Mouse (Mus musculus): ENCODE data around the gene Cir1.

The Cir1 gene

GRCm38 (mm10) chr2:73312152-73313116 lies at the start of gene Cir1, which contains the start of gene Scrn3:
Gene Cir1, minus strand, starts transcription at chr2:73312701.
Gene Scrn3, plus strand, starts transcription at chr2:73312601.
- peak; percentile 99 for ATAC-seq (ENCODE audit: insufficient number of reproducible peaks, low FRiP score, low TSS enrichment)

- ATAC-seq (ENCODE audit: insufficient number of reproducible peaks, low FRiP score, low TSS enrichment): no peak
Measured at GRCm38 (mm10) chr2:73360536-73360935, 48.0 kb upstream of the Cir1 start.

GRCm38 (mm10) chr2:73359941-73360340 lies 47.4 kb upstream of the Cir1 start:
- ATAC-seq (ENCODE audit: insufficient number of reproducible peaks, low FRiP score, low TSS enrichment): no peak

GRCm38 (mm10) chr2:73357004-73357403 lies 44.5 kb upstream of the Cir1 start:
- no peak for ATAC-seq (ENCODE audit: insufficient number of reproducible peaks, low FRiP score, low TSS enrichment)

GRCm38 (mm10) chr2:73351927-73352374 lies 39.5 kb upstream of the Cir1 start:
- peak; percentile 56; the same call in 1 of the 2 replicates for ATAC-seq (ENCODE audit: insufficient number of reproducible peaks, low FRiP score, low TSS enrichment)

- no peak for ATAC-seq (ENCODE audit: insufficient number of reproducible peaks, low FRiP score, low TSS enrichment)
Measured at GRCm38 (mm10) chr2:73351496-73351895, 39.0 kb upstream of the Cir1 start.

- no peak for ATAC-seq (ENCODE audit: insufficient number of reproducible peaks, low FRiP score, low TSS enrichment)
Measured at GRCm38 (mm10) chr2:73348221-73348620, 35.7 kb upstream of the Cir1 start.

GRCm38 (mm10) chr2:73347766-73348165 lies 35.3 kb upstream of the Cir1 start:
- no peak for ATAC-seq (ENCODE audit: insufficient number of reproducible peaks, low FRiP score, low TSS enrichment)

- ATAC-seq (ENCODE audit: insufficient number of reproducible peaks, low FRiP score, low TSS enrichment): no peak
Measured at GRCm38 (mm10) chr2:73347136-73347535, 34.6 kb upstream of the Cir1 start.

- no peak for ATAC-seq (ENCODE audit: insufficient number of reproducible peaks, low FRiP score, low TSS enrichment)
Measured at GRCm38 (mm10) chr2:73346345-73347086, 34.0 kb upstream of the Cir1 start.

- no peak for ATAC-seq (ENCODE audit: insufficient number of reproducible peaks, low FRiP score, low TSS enrichment)
Measured at GRCm38 (mm10) chr2:73345204-73345603, 32.7 kb upstream of the Cir1 start.

- no peak for ATAC-seq (ENCODE audit: insufficient number of reproducible peaks, low FRiP score, low TSS enrichment)
Measured at GRCm38 (mm10) chr2:73343701-73344100, 31.2 kb upstream of the Cir1 start.

GRCm38 (mm10) chr2:73338415-73338814 lies 25.9 kb upstream of the Cir1 start:
- ATAC-seq (ENCODE audit: insufficient number of reproducible peaks, low FRiP score, low TSS enrichment): no peak

- no peak for ATAC-seq (ENCODE audit: insufficient number of reproducible peaks, low FRiP score, low TSS enrichment)
Measured at GRCm38 (mm10) chr2:73335949-73336348, 23.4 kb upstream of the Cir1 start.

- no peak for ATAC-seq (ENCODE audit: insufficient number of reproducible peaks, low FRiP score, low TSS enrichment)
Measured at GRCm38 (mm10) chr2:73325871-73326270, 13.4 kb upstream of the Cir1 start.

GRCm38 (mm10) chr2:73322991-73323390 lies 10.5 kb upstream of the Cir1 start:
- ATAC-seq (ENCODE audit: insufficient number of reproducible peaks, low FRiP score, low TSS enrichment): no peak

- ATAC-seq (ENCODE audit: insufficient number of reproducible peaks, low FRiP score, low TSS enrichment): no peak
Measured at GRCm38 (mm10) chr2:73319218-73319617, 6.7 kb upstream of the Cir1 start.

GRCm38 (mm10) chr2:73317426-73317825 lies 4.9 kb upstream of the Cir1 start:
- ATAC-seq (ENCODE audit: insufficient number of reproducible peaks, low FRiP score, low TSS enrichment): no peak

- no peak for ATAC-seq (ENCODE audit: insufficient number of reproducible peaks, low FRiP score, low TSS enrichment)
Measured at GRCm38 (mm10) chr2:73314311-73314710, 1.8 kb upstream of the Cir1 start.

GRCm38 (mm10) chr2:73313117-73313501 lies 608 bp upstream of the Cir1 start:
- ATAC-seq (ENCODE audit: insufficient number of reproducible peaks, low FRiP score, low TSS enrichment): no peak

GRCm38 (mm10) chr2:73306006-73306405 lies 6.5 kb downstream of the Cir1 start:
- no peak for ATAC-seq (ENCODE audit: insufficient number of reproducible peaks, low FRiP score, low TSS enrichment)

Data from cerebellum, adult (tissue).